Mouse (Mus musculus) lung, postnatal 0 days (tissue): ENCODE results near the gene Tctex1d2. TPM values are rescaled to one million over a fixed set of nuclear protein-coding genes. Genes with fewer than 3 reads are reported as not detected.

Experiments used
- ATAC-seq: fragments of 200-750 bp; cut with Nextera tagmentation; 2 replicates; pipeline ENCODE4 v1.8.0; 2017; ENCODE audit warnings: moderate library complexity
- DNase-seq: peaks from one replicate; pipeline ENCODE4 v3.0.0-alpha.2; 2016; ENCODE audit warnings: low spot score
- H3K27ac ChIP-seq: fragments of 300-500 bp; sonication (generic); 2 replicates; pipeline ENCODE4 v1.5.1; 2014; ENCODE audit warnings: antibody characterized with exemption, mild to moderate bottlenecking, low read length, mixed read lengths
- H3K27me3 ChIP-seq: fragments of 300-500 bp; sonication (generic); replicated peaks from 2 replicates; pipeline ENCODE4 v1.6.1; 2014; ENCODE audit warnings: low read length, mixed read lengths; ENCODE audit not compliant: insufficient read depth
- H3K36me3 ChIP-seq: fragments of 300-500 bp; sonication (generic); 2 replicates; pipeline ENCODE4 v1.6.1; 2014; ENCODE audit warnings: low read length, mixed read lengths; ENCODE audit not compliant: insufficient read depth
- H3K4me1 ChIP-seq: fragments of 300-500 bp; sonication (generic); 2 replicates; pipeline ENCODE4 v1.6.1; 2014; ENCODE audit warnings: antibody characterized with exemption, low read depth, low read length, mixed read lengths; ENCODE audit not compliant: insufficient read depth
- H3K4me2 ChIP-seq: fragments of 300-500 bp; sonication (generic); replicated peaks from 2 replicates; pipeline ENCODE4 v1.6.1; 2014; ENCODE audit warnings: low read depth, mild to moderate bottlenecking, low read length, moderate library complexity, mixed read lengths
- H3K4me3 ChIP-seq: fragments of 300-500 bp; sonication (generic); 2 replicates; pipeline ENCODE4 v1.5.1; 2014; ENCODE audit warnings: low read depth, low read length
- H3K9ac ChIP-seq: fragments of 300-500 bp; sonication (generic); replicated peaks from 2 replicates; pipeline ENCODE4 v1.6.1; 2014; ENCODE audit warnings: low read depth, mild to moderate bottlenecking
- H3K9me3 ChIP-seq: fragments of 300-500 bp; sonication (generic); 2 replicates; pipeline ENCODE4 v1.6.1; 2016; ENCODE audit warnings: low read length, mixed read lengths
- CTCF ChIP-seq: IDR thresholded peaks from 2 replicates; pipeline ENCODE4 v1.5.1; 2016; ENCODE audit warnings: antibody characterized with exemption, mild to moderate bottlenecking
- EP300 ChIP-seq: IDR thresholded peaks from 2 replicates; pipeline ENCODE4 v1.6.1; 2016; ENCODE audit warnings: antibody characterized with exemption, mild to moderate bottlenecking, control low read depth
- WGBS: fragments of 180-500 bp; shearing (Covaris S2); extraction: QIAGEN DNeasy Blood & Tissue Kit; methylation state at CpG from one replicate; pipeline ENCODE4 v1.1.7; 2014; 5-methylcytosine and 5-hydroxymethylcytosine counted together
- polyA plus RNA-seq: library from polyadenylated mRNA; unstranded; fragments of >200 nt; fragmentation: Nextera tagmentation; extraction: Ambion mirVana; gene quantifications from 2 replicates; pipeline ENCODE4 v1.2.1, GENCODE M21; 2015

The Tctex1d2 gene
- polyA plus RNA-seq, 1 experiment from 2014 or later, result 24.0 TPM

DNA sequence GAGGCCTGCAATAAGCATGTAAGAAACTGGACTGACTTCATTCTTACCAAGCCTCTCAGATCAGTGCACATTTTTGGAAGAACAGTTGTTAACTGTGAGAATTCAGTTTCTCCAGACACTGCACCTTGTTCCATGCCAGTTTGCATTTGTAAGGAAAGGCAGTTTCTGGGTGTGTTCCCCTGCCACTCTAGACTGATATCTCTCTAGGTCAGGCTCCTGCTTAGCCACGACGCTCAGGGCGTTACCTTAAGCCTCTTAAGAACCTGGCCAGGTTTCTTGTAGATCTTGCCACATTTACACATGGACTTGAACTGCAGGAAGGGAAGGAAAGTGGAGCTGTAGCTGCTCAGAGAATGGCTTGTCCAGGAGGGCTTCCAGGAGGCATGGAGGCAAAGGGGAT lies 30.2 kb downstream of the Tctex1d2 start:
- Histone ChIP-seq H3K4me1 (no peaks in the 10 kb centered on the region), H3K36me3 (peaks cover 12% of the 10 kb centered on the region; the same call in 1 of the 2 replicates), H3K27ac (0 out of 2 replicates have a peak overlapping the region, but pooled peaks have one; percentile 22), H3K4me3 (no peak overlapping the region), H3K27me3 (no peaks in the 10 kb centered on the region), H3K9me3 (no peaks in the 10 kb centered on the region), H3K9ac (no peak overlapping the region), H3K4me2 (no peak overlapping the region)
- 52% methylated on average over 3 of the region's 3 CpGs for WGBS
- ATAC-seq (peak; percentile 68), DNase-seq (peak; percentile 66)
- TF ChIP-seq CTCF (no peak), EP300 (no peak)

DNA sequence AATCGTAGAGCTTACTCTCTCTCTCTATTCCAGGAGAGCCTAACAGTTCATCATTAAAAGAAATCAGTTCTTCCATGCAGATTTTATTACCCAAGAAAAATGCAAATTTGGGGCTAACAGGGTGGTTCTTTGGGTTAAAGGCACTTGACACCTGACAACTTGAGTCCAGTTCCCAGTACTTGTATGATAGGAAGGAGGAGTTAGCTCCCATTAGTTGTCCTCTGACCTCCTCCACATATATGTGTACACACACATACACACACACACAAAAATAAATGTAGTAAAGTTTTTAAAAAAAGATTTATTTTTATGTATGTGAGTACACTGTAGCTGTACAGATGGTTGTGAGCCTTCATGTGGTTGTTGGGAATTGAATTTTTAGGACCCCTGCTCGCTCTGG lies 30.6 kb downstream of the Tctex1d2 start:
- no peak overlapping the region for H3K9ac ChIP-seq
- no peak for DNase-seq
- 96% methylated on average over 2 of the region's 2 CpGs for WGBS
- peaks cover 12% of the 10 kb centered on the region; the same call in 1 of the 2 replicates for H3K36me3 ChIP-seq
- ATAC-seq, result no peak
- TF ChIP-seq EP300 (no peak), CTCF (no peak)
- H3K4me2 ChIP-seq, result no peak overlapping the region
- no peaks in the 10 kb centered on the region for H3K27me3 ChIP-seq
- no peaks in the 10 kb centered on the region for H3K4me1 ChIP-seq
- H3K9me3 ChIP-seq, result no peaks in the 10 kb centered on the region
- 0 out of 2 replicates have a peak overlapping the region, but pooled peaks have one; percentile 22 for H3K27ac ChIP-seq
- H3K4me3 ChIP-seq, result no peak overlapping the region

DNA sequence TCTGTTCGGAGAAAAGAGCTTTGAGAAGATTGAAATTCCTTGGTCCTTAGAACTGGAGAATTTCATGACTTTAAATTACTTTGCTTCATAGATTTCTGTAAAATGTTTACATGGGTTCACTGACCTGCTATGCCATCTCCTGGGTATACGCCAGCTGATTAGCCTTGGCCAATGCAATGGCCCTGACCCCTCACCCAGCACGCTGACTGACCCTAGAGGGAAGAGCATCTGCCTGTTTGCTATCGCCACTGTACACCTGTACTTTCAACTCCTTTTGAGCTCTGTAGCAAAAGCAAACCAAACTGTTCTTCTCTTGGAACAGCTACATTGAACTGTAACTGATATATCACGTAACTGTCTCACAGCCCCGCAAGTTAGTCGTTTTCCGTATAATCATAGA lies 33.6 kb downstream of the Tctex1d2 start:
- no peaks in the 10 kb centered on the region for H3K9me3 ChIP-seq
- TF ChIP-seq EP300 (no peak), CTCF (no peak)
- H3K4me2 ChIP-seq, result no peak overlapping the region
- no peak overlapping the region for H3K27ac ChIP-seq
- DNase-seq (no peak), ATAC-seq (no peak)
- H3K36me3 ChIP-seq, result peaks cover 17% of the 10 kb centered on the region; the same call in 1 of the 2 replicates
- no peak overlapping the region for H3K9ac ChIP-seq
- H3K27me3 ChIP-seq, result no peaks in the 10 kb centered on the region
- no peak overlapping the region for H3K4me3 ChIP-seq
- 94% methylated on average over 8 of the region's 8 CpGs for WGBS
- H3K4me1 ChIP-seq, result no peaks in the 10 kb centered on the region

DNA sequence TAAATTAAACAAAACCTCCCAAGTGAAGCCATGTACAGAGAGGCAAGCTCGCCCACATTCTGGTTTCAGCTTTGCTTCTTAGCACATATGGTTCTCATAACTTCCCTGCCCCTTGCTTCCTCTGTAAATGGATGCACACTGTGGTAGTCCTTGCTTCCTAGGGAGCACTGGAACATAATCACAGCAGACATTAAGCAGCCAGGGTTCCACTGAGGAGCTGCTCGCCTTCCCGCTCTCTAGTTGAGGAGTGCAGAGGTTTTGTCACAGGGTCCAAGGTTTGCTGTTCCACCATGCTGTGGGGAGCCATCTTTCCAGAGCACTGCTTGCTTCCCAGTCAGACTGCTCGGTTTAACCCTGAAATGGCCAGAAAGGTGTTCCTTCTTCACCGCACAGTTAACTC lies 35.1 kb downstream of the Tctex1d2 start:
- H3K36me3 ChIP-seq, result peaks cover 17% of the 10 kb centered on the region; the same call in 1 of the 2 replicates
- H3K4me3 ChIP-seq, result no peak overlapping the region
- no peaks in the 10 kb centered on the region for H3K4me1 ChIP-seq
- 93% methylated on average over 5 of the region's 5 CpGs for WGBS
- TF ChIP-seq CTCF (no peak), EP300 (no peak)
- no peak for ATAC-seq
- no peaks in the 10 kb centered on the region for H3K9me3 ChIP-seq
- H3K27me3 ChIP-seq, result no peaks in the 10 kb centered on the region
- H3K9ac ChIP-seq, result no peak overlapping the region
- no peak overlapping the region for H3K4me2 ChIP-seq
- DNase-seq, result no peak
- H3K27ac ChIP-seq, result no peak overlapping the region

DNA sequence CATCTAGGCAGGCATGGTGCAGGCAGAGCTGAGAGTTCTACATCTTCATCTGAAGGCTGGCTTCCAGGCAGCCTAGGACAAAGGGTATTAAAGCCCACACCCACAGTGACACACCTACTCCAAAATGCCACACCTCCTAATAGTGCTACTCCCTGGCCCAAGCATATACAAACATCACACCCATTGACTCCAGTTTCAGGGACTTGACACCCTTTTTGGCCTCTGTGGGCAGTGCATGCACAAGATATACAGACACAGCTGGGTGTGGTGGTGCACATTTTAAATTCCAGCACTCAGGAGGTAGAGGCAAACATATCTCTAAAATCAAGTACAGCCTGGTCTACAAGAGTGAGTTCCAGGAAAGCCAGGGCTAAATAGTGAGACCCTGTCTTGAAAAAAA lies 36.6 kb downstream of the Tctex1d2 start:
- no peak for TF ChIP-seq CTCF
- TF ChIP-seq EP300, result no peak

DNA sequence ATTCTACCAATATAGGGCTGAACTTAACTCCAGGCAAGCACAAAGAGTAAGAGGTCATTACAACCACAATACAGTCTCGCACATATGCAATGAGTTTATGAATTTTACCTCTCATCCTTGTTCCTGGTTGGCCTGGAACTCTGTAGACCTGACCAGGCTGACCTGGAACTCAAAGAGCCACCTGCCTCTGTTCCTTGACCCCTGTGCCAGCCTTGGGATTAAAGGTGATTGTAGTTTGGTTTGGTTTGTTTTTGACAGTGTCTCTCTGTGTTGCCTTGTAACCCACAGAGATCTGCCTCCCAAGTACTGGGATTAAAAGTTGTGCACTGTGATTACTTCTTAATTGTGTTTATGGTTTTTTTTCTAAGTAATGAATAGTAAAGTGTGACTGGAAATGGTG lies 37.3 kb downstream of the Tctex1d2 start:
- WGBS, result 86% methylated on average over 1 of the region's 1 CpGs
- H3K4me2 ChIP-seq, result no peak overlapping the region
- no peak for DNase-seq
- no peaks in the 10 kb centered on the region for H3K27me3 ChIP-seq
- no peaks in the 10 kb centered on the region for H3K9me3 ChIP-seq
- H3K9ac ChIP-seq, result no peak overlapping the region
- H3K4me3 ChIP-seq, result no peak overlapping the region
- ATAC-seq, result no peak
- H3K36me3 ChIP-seq, result peaks cover 19% of the 10 kb centered on the region; the same call in 1 of the 2 replicates
- TF ChIP-seq EP300 (no peak), CTCF (no peak)
- no peak overlapping the region for H3K27ac ChIP-seq
- H3K4me1 ChIP-seq, result no peaks in the 10 kb centered on the region

More for the DNA sequence above, 36.6 kb downstream of the Tctex1d2 start:
- ATAC-seq, result no peak
- no peak overlapping the region for H3K9ac ChIP-seq
- H3K9me3 ChIP-seq, result no peaks in the 10 kb centered on the region
- H3K27me3 ChIP-seq, result no peaks in the 10 kb centered on the region
- no peak overlapping the region for H3K4me2 ChIP-seq
- DNase-seq, result no peak
- H3K4me1 ChIP-seq, result no peaks in the 10 kb centered on the region
- peaks cover 17% of the 10 kb centered on the region; the same call in 1 of the 2 replicates for H3K36me3 ChIP-seq
- H3K4me3 ChIP-seq, result no peak overlapping the region
- H3K27ac ChIP-seq, result no peak overlapping the region
